Mouse (Mus musculus) kidney, adult 18-20 months (tissue): ENCODE measurements around the gene Slc29a1.

Experiments
- DNase-seq: peaks from one replicate; pipeline ENCODE4 v3.0.0; 2021

Gene Slc29a1

DNA sequence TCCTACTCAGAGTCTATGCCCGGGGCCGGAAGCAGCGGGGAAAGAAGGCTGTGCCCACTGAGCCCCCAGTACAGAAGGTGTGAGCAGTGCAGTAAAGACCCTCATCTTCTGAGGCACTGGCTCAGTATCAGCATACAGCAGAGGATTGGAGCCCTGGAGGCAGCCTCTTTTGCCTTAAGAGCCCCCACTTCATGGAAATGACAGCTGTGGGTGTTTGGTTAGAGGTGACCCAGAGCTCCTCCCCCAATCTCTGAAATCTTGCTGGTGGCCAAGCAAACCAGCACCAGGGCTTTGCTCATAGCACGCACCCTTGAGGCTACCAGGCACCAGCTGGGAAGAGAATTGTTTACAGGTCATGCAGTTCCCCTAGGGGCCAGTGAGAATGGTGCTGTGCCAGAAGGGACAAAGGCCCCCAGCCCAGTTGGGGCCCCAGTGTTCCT, 32.2 kb downstream of the Slc29a1 start:
- no peak for DNase-seq

DNA sequence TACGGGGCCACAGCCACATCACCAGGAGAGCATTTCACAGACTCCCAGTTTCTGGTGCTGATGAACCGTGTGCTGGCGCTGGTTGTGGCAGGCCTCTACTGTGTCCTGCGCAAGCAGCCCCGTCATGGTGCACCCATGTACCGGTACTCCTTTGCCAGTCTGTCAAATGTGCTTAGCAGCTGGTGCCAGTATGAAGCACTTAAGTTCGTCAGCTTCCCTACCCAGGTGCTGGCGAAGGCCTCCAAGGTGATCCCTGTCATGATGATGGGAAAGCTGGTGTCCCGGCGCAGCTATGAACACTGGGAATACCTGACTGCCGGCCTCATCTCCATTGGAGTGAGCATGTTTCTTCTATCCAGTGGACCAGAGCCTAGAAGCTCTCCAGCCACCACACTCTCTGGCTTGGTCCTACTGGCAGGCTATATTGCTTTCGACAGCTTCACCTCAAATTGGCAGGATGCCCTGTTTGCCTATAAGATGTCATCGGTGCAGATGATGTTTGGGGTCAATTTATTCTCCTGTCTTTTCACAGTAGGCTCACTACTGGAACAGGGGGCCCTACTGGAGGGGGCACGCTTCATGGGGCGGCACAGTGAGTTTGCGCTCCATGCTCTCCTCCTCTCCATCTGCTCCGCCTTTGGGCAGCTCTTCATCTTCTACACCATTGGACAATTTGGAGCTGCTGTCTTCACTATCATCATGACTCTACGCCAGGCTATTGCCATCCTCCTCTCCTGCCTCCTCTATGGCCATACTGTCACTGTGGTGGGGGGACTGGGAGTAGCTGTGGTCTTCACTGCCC, 32.8 kb downstream of the Slc29a1 start:
- DNase-seq: no peak

DNA sequence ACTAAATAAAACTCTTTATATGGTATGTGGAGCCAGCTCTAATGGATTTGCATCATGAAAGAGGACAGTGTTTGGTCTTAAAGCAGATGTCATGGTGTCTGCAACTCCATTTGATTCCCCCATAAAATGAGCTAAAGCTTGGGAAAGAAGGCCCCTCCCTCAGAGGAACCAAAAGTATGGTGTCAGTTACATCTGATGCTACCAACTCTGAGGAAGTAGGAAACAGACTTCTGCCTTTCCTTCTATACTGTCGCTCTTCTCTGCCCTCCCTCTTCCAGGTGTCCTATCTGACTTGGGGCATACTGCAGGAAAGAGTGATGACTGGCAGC, 33.4 kb downstream of the Slc29a1 start:
- DNase-seq: no peak

DNA sequence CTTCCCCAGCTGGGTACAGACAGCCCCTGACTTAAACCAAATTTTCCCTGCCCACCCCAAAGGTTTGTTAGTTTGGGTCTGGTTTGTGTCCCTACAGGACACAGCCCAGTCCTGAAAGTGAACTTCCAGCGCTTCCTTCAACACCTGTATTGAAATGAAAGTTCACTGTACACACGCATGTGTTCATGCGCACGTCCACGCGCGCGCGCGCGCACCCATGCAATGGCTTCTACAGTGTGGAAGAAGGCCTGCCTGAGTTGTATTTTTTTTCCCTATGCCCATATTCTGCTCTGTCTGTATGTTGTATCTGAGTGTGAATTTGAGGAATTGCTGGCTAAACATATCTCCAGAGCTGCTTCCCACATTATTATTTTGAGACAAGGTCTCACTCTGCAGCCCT, 34.3 kb downstream of the Slc29a1 start:
- no peak for DNase-seq

DNA sequence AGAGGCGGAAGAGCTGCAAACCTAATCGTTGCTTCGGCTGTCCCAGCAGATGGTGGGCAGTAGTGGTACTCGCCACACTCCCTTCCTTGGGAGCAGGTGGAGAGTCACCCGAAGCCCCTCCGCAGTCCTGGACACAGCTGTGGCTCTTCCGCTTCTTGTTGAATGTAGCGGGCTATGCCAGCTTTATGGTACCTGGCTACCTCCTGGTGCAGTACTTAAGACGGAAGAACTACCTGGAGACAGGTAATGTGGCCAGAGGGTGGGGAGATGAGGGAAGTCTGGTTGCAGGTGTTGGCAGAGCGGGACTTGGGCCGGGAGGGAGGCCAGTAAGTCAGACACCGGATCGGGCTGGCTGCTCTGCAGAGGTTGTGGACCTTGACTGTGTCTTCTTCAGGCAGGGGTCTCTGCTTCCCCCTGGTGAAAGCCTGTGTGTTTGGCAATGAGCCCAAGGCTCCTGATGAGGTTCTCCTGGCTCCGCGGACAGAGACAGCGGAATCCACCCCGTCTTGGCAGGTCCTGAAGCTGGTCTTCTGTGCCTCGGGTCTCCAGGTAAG, 34.8 kb downstream of the Slc29a1 start:
- DNase-seq: no peak

DNA sequence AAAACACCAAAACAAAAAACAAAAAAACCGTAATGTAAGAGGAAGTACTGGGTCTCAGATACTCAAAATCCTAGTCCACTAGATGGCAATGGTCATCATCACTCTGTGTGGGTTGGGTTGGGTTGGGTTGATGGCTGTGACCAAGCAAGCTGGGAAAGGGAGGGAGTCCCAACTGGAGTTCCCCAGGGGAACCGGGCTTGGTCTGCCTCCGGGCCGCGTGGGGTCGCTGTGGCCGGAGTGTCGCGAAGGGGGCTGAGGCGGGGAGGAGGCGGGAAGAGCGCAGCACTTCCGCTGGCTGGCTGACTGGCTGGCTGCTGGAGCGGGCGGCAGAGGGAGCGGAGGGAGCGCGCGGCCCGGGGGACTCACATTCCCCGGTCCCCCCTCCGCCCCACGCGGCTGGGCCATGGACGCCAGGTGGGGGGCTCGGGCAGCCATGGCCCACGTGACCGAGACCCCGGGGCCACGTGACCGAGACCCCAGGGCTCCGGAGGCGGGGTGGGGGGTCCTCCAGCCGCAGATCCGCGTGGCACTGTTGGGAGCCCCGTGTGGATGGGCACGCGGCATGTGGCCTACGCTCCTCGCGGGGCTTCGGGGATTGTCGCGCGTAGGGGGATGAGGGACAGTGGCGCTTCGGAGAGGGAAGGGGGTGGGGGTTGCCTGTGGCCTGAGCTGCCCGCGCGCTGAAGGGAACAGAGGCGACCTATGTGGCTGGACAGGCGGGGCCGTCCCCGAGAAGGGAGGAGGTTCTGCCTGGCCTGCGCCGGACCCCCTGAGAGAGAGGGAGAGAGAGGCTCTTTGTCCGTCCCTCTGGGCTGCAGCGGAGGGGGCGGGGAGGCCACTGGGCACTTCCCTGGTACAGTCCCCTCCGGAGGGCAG, 35.5 kb downstream of the Slc29a1 start, which contains the start of gene Slc35b2:
Gene Slc35b2 (plus strand): TSS at position 220 of the 876 bp plus-strand sequence.
- DNase-seq: peak; percentile 91

DNA sequence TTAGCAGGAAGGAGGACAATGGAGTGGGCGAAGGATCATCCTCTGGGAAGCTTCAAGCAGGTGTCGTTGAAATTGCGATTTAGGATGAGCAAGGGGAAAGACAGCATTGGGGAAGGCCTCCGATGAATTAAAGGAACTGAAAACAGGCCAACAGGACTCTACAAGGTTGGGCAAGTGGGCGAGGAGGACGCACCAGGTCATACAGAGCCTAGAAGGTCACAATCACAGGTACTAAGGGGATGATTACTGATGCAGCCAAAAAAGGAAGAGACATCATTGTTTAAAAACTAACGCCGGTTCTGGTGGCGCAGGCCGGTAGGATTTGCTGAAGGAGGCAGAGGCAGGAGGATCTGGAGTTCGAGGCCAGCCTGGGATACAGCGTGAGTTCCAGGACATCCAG, 36.2 kb downstream of the Slc29a1 start:
- DNase-seq: no peak

DNA sequence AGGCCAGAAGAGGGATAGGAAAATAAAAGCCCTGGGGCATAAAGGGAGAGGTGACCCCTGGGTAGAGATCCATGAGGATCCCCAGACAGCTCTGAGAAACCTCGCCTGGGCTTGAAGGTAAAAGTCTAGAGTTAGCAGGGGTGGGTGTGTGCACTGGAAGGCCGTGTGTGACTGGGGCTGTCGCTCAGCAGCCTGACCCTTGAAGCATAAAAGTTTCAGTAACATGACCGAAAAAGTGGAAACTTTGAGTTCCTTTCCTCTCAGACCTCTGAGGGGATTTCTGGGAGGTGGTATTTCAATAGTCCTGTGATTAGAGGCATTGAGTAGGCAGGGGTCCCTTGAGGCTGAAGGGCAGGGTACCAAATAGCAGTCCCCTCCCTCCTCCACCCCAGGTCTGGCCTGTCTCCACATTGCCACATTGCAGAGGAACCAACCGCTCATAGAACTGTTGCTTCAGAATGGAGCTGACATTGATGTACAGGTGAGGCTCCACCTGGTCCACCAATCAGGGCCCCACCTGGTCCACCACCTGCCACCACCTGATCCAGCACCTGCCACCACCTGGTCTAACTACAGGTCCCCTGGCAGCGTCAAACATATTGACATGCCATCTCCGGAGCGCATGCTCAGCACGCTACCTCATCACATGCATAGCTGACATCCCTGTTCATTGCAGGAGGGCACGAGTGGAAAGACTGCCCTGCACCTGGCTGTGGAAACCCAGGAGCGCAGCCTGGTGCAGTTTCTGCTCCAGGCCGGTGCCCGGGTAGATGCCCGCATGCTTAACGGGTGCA, 39.5 kb downstream of the Slc29a1 start:
- no peak for DNase-seq

DNA sequence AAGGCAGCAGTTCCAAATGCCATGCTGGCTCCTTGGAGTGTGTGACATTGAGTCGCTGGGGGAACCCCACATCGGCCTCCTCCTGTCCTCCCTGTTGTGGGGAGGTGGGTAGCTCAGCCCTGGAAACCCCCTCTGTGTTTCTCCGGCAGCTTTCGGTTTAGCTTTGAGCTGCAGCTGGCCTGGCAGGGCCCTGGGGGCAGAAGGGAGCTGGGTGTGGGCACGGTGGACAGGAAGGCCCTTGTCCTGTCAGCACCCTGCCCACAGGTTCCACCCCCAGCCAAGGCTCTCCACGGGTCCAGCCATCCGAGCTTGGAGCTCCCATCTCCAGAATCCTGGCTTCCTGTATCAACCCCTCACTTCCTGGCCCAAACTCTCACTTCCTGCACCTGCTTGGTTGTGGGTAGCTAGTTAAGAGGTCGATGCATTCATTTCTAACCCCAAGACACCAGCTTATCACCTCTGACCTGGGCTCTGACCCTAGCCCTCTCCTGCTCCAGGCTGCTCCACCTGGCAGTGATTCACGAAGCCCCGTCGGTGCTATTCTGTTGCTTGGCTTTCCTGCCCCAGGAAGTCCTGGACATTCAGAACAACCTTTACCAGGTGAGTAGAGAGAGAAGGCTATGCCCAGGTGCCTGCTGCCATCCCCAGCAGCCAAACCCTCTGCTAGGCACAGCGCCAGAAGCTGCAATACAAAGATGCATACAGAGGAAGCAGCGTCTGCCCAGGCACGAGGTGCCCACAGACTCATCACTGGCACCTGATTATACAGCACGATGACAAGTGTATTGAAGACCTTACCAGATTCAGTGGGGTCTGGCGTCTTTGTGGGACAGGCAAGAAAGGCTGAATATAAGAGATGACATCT, 41.2 kb downstream of the Slc29a1 start:
- no peak for DNase-seq

DNA sequence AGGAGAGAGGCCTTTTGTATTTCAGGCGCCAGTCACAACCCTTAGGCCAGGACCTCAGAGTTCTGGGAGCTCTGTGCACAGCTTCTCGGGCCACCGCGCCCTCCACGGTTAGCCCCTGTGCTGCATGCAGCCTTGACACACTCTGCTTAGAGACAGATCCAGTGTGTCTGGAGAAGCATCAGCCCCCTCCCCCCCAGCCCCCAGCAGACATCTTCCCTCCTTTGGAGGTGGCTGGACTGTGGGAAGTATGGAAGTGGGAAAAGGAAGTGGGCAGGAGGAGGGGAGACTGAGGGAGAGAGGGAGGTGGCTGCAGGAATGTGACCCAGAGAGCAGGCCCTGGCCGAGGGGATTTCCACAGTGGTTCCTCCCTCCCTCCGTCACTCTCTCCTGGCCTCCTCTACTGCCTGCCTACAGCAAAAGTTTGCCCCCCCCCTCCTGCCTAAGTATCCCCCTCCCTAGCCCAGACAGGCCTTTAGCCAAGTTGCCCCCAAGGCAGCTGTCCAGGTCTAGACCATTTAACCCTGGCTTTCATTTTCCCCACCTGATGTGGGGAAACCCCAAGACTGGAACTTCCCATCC, 42.1 kb downstream of the Slc29a1 start:
- no peak for DNase-seq

DNA sequence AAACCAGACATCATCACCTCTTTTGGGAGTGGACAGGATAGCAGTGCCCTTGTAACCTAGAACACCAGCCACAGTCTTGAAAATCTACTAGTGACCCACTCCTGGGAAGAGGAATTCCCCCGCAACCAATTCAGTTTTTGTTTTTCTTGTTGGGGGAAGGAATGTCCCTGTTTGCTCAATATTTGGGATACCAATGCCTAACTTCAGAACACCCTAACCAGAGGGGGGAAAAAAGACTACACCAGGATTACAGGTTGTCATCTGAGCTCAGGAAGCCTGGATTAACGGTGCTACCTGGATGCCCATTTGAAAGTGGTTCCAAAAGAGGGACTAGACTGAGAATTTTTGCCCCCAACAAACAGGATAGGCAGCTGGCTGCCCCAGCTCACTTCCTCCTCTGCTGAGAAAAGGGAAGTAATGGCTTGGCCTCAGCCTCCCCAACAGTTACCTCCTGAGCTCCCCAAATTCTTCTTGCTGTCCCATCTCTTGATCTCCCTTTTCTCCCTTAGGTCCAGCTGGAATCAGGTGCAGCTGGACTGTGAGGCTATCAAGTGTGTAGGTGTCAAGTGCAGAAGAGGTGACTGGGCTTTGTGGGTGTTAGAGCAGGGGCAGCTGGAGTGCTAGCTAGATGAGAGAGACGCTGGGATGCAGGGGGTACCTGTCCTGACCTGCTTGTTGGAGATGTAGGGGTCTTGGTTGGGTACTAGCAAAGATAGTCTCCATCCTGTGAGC, 42.7 kb downstream of the Slc29a1 start:
- no peak for DNase-seq

DNA sequence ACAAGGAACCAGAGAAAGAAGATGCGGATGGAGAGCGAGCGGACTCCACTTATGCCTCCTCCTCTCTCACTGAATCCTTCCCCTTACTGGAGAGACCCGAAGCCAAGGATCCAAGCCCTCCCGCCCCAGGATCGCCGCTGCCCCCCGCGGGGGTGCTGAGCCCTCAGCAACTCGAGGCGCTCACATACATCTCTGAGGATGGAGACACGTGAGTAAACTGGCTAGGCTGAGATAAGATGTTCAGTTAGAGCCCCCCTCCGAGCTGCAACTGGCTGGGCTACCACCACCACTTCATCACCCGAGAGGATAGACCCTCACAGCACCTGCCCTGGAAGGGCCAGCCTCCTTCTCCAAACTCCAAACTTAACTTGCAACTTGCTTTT, 43.3 kb downstream of the Slc29a1 start:
- no peak for DNase-seq

DNA sequence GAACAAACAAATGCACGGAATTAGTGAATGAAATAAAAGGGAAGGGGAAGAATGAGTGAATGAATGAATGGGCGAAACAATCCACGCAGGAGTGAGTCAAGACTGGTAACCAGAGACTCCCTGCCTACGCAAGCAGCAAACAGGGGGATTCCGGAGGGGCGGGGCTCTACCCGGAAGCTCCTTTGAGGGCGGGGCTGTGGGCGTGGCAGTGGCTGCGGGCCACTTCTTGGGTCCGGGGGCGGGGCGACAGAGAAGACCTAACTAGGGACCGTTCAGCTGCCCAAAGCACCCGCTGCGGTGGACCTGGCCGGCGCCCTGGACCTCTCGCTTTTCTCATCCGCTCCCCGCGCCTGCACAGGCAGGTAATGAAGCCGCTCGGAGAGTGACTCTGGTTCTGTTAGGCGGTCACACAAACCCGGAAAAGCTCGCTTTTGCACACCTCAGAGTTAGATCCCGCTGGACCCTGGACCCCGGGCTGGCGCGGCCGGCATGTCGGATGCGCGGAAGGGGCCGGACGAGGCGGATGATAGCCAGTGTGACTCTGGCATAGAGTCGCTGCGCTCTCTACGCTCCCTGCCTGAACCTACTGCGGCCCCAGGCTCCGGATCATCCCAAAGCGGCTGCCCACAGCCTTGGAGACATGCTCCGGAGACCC, 43.8 kb downstream of the Slc29a1 start, which contains the start of gene Nfkbie:
Gene Nfkbie (plus strand): TSS at position 252 of the 655 bp plus-strand sequence.
- DNase-seq: peak; percentile 98

DNA sequence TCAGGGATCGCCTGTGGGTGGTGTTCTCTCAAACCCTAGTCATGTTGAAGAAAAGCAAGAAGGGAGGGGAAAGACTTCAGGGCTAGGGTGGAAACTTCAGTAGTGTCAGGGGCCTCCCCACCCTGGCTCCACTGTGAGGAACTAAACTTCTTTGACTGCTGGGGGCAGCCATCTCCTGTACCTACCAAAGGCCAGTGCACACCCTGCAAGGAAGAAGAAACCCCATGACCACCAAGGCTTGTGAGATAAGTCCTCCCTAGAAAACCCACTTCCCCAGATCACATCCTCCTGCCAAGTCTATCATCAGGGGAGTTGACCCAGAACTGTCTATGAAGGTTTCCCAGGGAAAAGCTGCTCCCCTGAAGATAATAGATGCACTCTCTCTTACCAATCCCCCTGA, 45.0 kb downstream of the Slc29a1 start:
- no peak for DNase-seq

DNA sequence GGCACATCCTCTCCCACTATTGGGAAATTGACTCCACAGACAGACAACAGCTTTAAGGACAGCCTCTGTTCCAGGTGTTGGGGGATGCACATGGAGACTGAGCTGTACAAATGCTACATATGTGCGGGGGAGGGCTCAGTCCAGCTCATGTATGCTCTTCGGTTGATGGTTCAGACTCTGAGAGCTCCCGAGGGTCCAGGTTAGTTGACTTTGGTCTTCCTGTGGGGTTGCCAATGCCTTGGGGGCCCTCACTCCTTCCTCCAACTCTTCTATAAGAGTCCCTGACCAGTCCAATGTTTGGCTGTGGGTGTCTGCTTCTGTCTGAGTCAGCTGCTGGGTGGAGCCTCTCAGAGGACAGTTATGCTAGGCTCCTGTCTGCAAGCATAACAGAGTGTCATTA, 46.3 kb downstream of the Slc29a1 start:
- DNase-seq: no peak

DNA sequence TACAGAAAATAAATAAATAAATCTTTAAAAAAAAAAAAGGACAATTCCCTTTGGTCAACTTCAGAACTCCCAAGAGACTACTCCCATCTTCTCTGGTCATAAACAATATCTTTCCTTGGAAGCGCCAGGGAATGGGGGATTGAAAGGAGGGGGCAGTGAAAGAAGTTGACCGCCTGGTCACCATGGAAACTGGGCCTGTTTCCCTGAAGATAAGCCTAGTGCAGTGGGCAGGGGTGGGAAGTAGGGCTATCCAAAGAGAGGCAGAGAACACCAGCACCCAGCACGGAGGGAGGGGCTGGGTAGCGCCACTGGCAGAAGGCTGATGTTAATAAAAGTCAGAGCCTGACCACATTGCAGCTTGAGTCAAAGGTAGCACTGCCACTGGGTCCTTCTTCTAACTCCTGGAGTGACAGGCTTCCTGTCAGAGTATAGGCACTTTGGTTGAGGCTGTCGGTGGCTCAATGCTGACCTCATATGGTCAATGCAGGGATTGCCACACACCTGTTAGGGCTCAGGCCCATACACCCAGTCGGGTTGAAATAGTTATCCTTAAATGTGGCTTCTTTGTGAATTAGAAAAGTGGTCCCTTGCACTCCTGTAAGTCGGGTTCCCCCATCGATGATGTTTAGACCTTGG, 47.5 kb downstream of the Slc29a1 start:
- DNase-seq: peak; percentile 87

DNA sequence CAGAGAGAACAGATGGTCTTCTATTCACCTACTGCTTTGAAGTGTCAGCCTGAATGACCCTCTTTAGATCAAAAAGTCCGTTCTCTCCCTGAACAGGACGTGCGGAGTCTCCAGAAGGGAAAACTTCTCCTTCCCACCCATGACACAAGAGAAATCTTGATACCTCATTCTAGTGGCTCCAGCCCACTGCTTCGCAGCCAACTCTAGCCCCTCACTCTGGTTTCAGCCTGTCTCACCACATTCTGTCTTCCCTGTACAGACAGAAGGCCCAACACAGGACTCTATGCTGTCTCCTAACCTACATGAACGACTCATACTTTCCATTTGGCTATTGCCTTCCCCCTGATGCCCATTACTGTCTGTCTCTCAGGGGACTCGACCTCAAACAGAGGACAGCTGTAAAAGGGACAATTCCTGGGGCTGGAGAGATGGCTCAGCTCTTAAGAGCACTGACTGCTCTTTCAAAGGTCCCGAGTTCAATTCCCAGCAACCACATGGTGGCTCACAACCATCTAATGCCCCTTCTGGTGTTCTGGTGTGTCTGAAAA, 48.1 kb downstream of the Slc29a1 start:
- DNase-seq: no peak

DNA sequence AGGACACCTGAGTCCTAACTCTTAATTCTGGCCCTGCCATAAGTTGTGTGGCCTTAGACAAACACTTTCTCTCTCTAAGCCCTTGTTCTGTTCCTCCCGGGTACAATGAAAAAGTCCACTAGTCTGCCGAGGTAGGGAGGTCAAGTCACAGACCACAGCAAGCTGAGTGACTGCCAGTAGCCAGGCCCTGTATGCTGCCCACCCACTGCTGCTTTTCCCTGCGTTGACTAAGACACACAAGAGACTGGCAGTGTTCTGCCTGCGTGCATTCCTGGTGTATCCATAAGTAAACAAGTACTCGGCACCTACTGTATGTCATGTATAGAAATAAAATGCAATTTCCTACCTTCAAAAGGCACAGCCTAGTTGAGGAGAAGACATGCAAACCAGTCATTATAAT, 49.2 kb downstream of the Slc29a1 start:
- no peak for DNase-seq

DNA sequence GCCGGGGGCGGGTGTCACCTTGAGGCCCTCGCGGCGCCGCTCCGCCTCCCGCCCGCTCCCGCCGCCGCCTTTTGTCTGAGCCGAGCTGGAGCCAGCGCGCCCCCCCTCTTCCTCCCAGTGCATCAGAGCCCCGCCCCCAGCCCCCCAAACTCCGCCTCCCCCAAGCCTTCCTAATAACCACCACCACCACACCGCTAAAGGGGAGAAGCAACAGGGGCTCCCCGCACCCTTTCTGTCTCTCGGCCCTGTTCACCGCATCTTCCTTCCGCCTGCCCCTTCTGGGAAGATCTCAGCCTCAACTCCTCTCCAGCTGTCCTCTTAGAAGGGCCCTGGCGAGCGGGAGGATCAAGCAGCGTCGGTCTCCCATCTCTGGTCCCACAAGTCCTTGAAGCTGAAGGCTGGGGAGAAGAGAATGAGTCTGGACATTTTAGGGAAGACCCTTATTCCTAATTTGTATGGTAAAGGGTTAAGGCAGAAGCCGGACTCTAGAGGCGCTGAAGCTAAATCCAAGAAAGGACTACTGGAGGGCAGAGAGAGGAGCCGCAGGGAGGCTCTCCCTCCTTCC, 49.7 kb downstream of the Slc29a1 start, which contains the start of gene Tmem151b:
Gene Tmem151b (minus strand): TSS at position 61 of the 565 bp plus-strand sequence.
- DNase-seq: no peak
